Mouse (Mus musculus): ENCODE results near the gene Ndufa7. TPM values are rescaled to one million over a fixed set of nuclear protein-coding genes. Genes with fewer than 3 reads are reported as not detected.

Ndufa7 gene
- 19.3 TPM for polyA plus RNA-seq (2014; fragmentation: Illumina TruSeq; extraction: RNeasy Lipid Tissue Mini Kit (QIAGEN cat#74804); ENCODE audit: low read depth, low replicate concordance)

DNA sequence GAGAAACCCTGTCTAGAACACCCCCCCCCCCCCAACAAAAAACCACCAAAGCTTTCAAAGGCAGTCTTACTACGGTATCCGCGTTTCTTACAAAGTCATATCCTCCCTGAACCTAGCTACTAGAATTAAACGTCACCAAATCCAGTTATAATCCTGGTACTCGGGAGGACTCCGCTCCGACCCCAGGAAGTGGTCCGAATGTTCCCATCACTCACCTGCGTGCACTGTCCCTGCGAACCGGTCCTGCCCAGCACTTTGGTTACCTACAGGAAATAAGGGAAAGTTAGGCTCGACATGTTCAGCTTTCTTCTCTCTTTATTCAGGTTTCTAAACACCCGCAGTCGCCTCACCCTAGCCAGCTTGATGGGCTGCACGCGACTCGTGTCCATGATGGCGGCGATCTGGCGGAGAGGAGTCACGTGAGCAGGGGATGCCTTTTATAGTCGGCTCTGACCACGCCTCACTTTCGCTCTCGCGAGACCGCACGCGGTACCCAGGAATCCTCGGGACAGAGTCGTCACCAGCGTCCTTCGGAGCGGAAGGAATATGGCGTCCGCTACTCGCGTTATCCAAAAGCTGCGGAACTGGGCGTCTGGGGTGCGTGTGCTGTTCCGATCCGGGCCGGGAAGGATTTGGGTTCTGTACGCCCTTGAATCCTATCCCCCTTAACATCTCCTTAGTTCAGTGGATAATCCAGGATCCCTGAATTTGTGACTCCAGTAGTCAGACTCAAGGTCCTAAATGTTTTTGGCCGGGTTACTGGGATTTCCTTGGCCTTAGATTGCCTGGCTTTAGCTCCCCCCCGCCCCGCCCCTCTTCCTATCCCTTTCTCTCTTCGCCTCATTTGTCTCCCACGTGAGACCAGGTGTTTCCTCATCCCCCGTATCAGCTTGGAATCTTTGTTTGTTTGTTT, at the start of gene Ndufa7, which contains the start of gene Rps28:
Gene Ndufa7, plus strand, starts transcription at position 489 of the 913 bp plus-strand sequence.
Gene Rps28, minus strand, starts transcription at position 479 of the 913 bp plus-strand sequence.

DNA sequence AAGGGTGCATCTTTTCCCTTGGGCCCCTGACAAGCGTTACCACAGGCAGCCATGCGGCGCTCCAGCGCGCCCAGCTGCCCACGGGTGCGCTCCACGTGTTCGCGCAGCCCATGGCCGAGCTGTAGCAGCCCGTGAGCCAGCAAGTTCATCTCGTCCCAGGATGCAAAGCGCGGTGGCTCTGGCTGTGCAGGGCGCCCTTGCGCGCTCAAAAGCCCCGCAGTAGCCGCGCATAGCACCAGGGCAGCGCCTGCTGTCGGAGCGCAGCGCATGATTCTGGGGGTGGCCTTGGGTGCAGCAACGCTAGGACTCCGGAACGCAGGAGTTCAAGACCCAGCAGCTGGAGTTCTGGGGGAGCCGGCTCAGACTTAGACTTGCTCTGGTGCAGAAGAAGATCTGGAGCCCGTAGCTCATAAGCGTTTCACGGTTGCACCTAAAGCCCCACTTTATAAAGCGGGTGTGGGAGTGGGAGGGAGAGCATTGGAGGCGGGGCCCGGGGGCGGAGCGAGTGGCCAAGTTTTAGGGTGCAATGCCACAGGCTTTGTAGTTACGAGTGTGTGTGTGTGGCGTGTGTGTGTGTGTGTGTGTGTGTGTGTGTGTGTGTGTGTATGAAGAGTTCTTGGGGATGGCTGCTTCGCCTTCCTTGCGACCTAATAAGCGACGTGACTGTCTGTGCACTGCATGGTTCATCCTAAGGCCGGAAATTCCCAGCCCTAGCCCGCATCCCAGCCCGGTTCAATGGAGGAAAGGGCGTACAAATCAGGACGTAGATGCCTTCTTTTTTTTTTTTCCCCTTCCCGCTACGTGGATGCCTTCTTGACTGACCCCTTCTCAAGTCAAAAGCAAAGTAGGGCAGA, 43.0 kb upstream of the Ndufa7 start, which contains the start of gene Angptl4:
Gene Angptl4, minus strand, starts transcription at position 707 of the 854 bp plus-strand sequence.

GRCm38 (mm10) chr17:33810334-33811141, 13.8 kb upstream of the Ndufa7 start, which contains the start of gene Kank3:
Kank3 (plus strand) TSS chr17:33810519.

GRCm38 (mm10) chr17:33842966-33843795, 18.8 kb downstream of the Ndufa7 start, which contains the start of gene Cd320:
Cd320 (plus strand) TSS chr17:33843091.

GRCm38 (mm10) chr17:33873537-33873936, 49.2 kb downstream of the Ndufa7 start, which contains the start of gene Gm7029:
Gm7029 (plus strand) TSS chr17:33873837.

Other genes starting within 250 kb of the Ndufa7 start
- gene Zfp414, start 195.5 kb upstream of the Ndufa7 start, polyA plus RNA-seq (2014; fragmentation: Illumina TruSeq; extraction: RNeasy Lipid Tissue Mini Kit (QIAGEN cat#74804); ENCODE audit: low read depth, low replicate concordance), result 3.4 TPM
- not detected for gene Pram1, start 186.5 kb upstream of the Ndufa7 start, polyA plus RNA-seq (2014; fragmentation: Illumina TruSeq; extraction: RNeasy Lipid Tissue Mini Kit (QIAGEN cat#74804); ENCODE audit: low read depth, low replicate concordance)
- 275 TPM for gene Hnrnpm, start 137.7 kb upstream of the Ndufa7 start, polyA plus RNA-seq (2014; fragmentation: Illumina TruSeq; extraction: RNeasy Lipid Tissue Mini Kit (QIAGEN cat#74804); ENCODE audit: low read depth, low replicate concordance)
- 17.2 TPM for gene March2, start 105.9 kb upstream of the Ndufa7 start, polyA plus RNA-seq (2014; fragmentation: Illumina TruSeq; extraction: RNeasy Lipid Tissue Mini Kit (QIAGEN cat#74804); ENCODE audit: low read depth, low replicate concordance)
- gene Rab11b, start 64.0 kb upstream of the Ndufa7 start, polyA plus RNA-seq (2014; fragmentation: Illumina TruSeq; extraction: RNeasy Lipid Tissue Mini Kit (QIAGEN cat#74804); ENCODE audit: low read depth, low replicate concordance), result 8.2 TPM
- gene Angptl4, start 42.7 kb upstream of the Ndufa7 start, polyA plus RNA-seq (2014; fragmentation: Illumina TruSeq; extraction: RNeasy Lipid Tissue Mini Kit (QIAGEN cat#74804); ENCODE audit: low read depth, low replicate concordance), result 0.36 TPM
- 15.3 TPM for gene Kank3, start 14.1 kb upstream of the Ndufa7 start, polyA plus RNA-seq (2014; fragmentation: Illumina TruSeq; extraction: RNeasy Lipid Tissue Mini Kit (QIAGEN cat#74804); ENCODE audit: low read depth, low replicate concordance)
- 54.7 TPM for gene Rps28, start within 50 bp of the Ndufa7 start, polyA plus RNA-seq (2014; fragmentation: Illumina TruSeq; extraction: RNeasy Lipid Tissue Mini Kit (QIAGEN cat#74804); ENCODE audit: low read depth, low replicate concordance)
- gene Cd320, start 18.5 kb downstream of the Ndufa7 start, polyA plus RNA-seq (2014; fragmentation: Illumina TruSeq; extraction: RNeasy Lipid Tissue Mini Kit (QIAGEN cat#74804); ENCODE audit: low read depth, low replicate concordance), result 36.7 TPM
- gene Gm7029, start 49.3 kb downstream of the Ndufa7 start, polyA plus RNA-seq (2014; fragmentation: Illumina TruSeq; extraction: RNeasy Lipid Tissue Mini Kit (QIAGEN cat#74804); ENCODE audit: low read depth, low replicate concordance), result not detected
- 3.2 TPM for gene Kifc1, start 66.1 kb downstream of the Ndufa7 start, polyA plus RNA-seq (2014; fragmentation: Illumina TruSeq; extraction: RNeasy Lipid Tissue Mini Kit (QIAGEN cat#74804); ENCODE audit: low read depth, low replicate concordance)
- gene Platr17, start 80.6 kb downstream of the Ndufa7 start, polyA plus RNA-seq (2014; fragmentation: Illumina TruSeq; extraction: RNeasy Lipid Tissue Mini Kit (QIAGEN cat#74804); ENCODE audit: low read depth, low replicate concordance), result 0.48 TPM
- 31.5 TPM for gene Daxx, start 84.8 kb downstream of the Ndufa7 start, polyA plus RNA-seq (2014; fragmentation: Illumina TruSeq; extraction: RNeasy Lipid Tissue Mini Kit (QIAGEN cat#74804); ENCODE audit: low read depth, low replicate concordance)
- gene Tapbp, start 91.3 kb downstream of the Ndufa7 start, polyA plus RNA-seq (2014; fragmentation: Illumina TruSeq; extraction: RNeasy Lipid Tissue Mini Kit (QIAGEN cat#74804); ENCODE audit: low read depth, low replicate concordance), result 25.5 TPM
- 3.0 TPM for gene Zbtb22, start 91.3 kb downstream of the Ndufa7 start, polyA plus RNA-seq (2014; fragmentation: Illumina TruSeq; extraction: RNeasy Lipid Tissue Mini Kit (QIAGEN cat#74804); ENCODE audit: low read depth, low replicate concordance)
- 6.7 TPM for gene Rgl2, start 105.0 kb downstream of the Ndufa7 start, polyA plus RNA-seq (2014; fragmentation: Illumina TruSeq; extraction: RNeasy Lipid Tissue Mini Kit (QIAGEN cat#74804); ENCODE audit: low read depth, low replicate concordance)
- 14.6 TPM for gene Pfdn6, start 115.8 kb downstream of the Ndufa7 start, polyA plus RNA-seq (2014; fragmentation: Illumina TruSeq; extraction: RNeasy Lipid Tissue Mini Kit (QIAGEN cat#74804); ENCODE audit: low read depth, low replicate concordance)
- gene Wdr46, start 116.1 kb downstream of the Ndufa7 start, polyA plus RNA-seq (2014; fragmentation: Illumina TruSeq; extraction: RNeasy Lipid Tissue Mini Kit (QIAGEN cat#74804); ENCODE audit: low read depth, low replicate concordance), result 1.1 TPM
- gene B3galt4, start 126.9 kb downstream of the Ndufa7 start, polyA plus RNA-seq (2014; fragmentation: Illumina TruSeq; extraction: RNeasy Lipid Tissue Mini Kit (QIAGEN cat#74804); ENCODE audit: low read depth, low replicate concordance), result 0.25 TPM
- gene Vps52, start 131.2 kb downstream of the Ndufa7 start, polyA plus RNA-seq (2014; fragmentation: Illumina TruSeq; extraction: RNeasy Lipid Tissue Mini Kit (QIAGEN cat#74804); ENCODE audit: low read depth, low replicate concordance), result 6.9 TPM
- gene Rps18, start 131.4 kb downstream of the Ndufa7 start, polyA plus RNA-seq (2014; fragmentation: Illumina TruSeq; extraction: RNeasy Lipid Tissue Mini Kit (QIAGEN cat#74804); ENCODE audit: low read depth, low replicate concordance), result 19.7 TPM
- gene H2-K1, start 175.8 kb downstream of the Ndufa7 start, polyA plus RNA-seq (2014; fragmentation: Illumina TruSeq; extraction: RNeasy Lipid Tissue Mini Kit (QIAGEN cat#74804); ENCODE audit: low read depth, low replicate concordance), result 48.0 TPM
- gene Ring1, start 200.1 kb downstream of the Ndufa7 start, polyA plus RNA-seq (2014; fragmentation: Illumina TruSeq; extraction: RNeasy Lipid Tissue Mini Kit (QIAGEN cat#74804); ENCODE audit: low read depth, low replicate concordance), result 1.3 TPM
- gene H2-Ke6, start 203.5 kb downstream of the Ndufa7 start, polyA plus RNA-seq (2014; fragmentation: Illumina TruSeq; extraction: RNeasy Lipid Tissue Mini Kit (QIAGEN cat#74804); ENCODE audit: low read depth, low replicate concordance), result 2.2 TPM
- gene Slc39a7, start 207.1 kb downstream of the Ndufa7 start, polyA plus RNA-seq (2014; fragmentation: Illumina TruSeq; extraction: RNeasy Lipid Tissue Mini Kit (QIAGEN cat#74804); ENCODE audit: low read depth, low replicate concordance), result 0.11 TPM
- gene Rxrb, start 207.2 kb downstream of the Ndufa7 start, polyA plus RNA-seq (2014; fragmentation: Illumina TruSeq; extraction: RNeasy Lipid Tissue Mini Kit (QIAGEN cat#74804); ENCODE audit: low read depth, low replicate concordance), result 0.55 TPM
- 0.07 TPM for gene Col11a2, start 214.9 kb downstream of the Ndufa7 start, polyA plus RNA-seq (2014; fragmentation: Illumina TruSeq; extraction: RNeasy Lipid Tissue Mini Kit (QIAGEN cat#74804); ENCODE audit: low read depth, low replicate concordance)